Mouse (Mus musculus): Measurements from ENCODE around the gene Psmb6. TPM values are rescaled to one million over a fixed set of nuclear protein-coding genes. Genes with fewer than 3 reads are reported as not detected.

Psmb6 gene
- polyA plus RNA-seq, 1 experiment, result 201 TPM

GRCm38 (mm10) chr11:70514288-70514687 lies 10.9 kb upstream of the Psmb6 start, which contains the start of gene Vmo1:
Gene Vmo1, minus strand, starts transcription at chr11:70514616.
- no peak for TF ChIP-seq GATA1 (IDR thresholded peaks at IDR 0.05; ENCODE audit: low read length)

- no peak for TF ChIP-seq GATA1 (IDR thresholded peaks at IDR 0.05; ENCODE audit: low read length)
Measured at GRCm38 (mm10) chr11:70516352-70516751, 8.8 kb upstream of the Psmb6 start.

- TF ChIP-seq GATA1 (IDR thresholded peaks at IDR 0.05; ENCODE audit: low read length), result no peak
Measured at GRCm38 (mm10) chr11:70518436-70518835, 6.7 kb upstream of the Psmb6 start.

GRCm38 (mm10) chr11:70518923-70519322 lies 6.2 kb upstream of the Psmb6 start, which contains the start of gene Gltpd2:
Gene Gltpd2, plus strand, starts transcription at chr11:70519196.
- no peak for TF ChIP-seq GATA1 (IDR thresholded peaks at IDR 0.05; ENCODE audit: low read length)

- TF ChIP-seq GATA1 (IDR thresholded peaks at IDR 0.05; ENCODE audit: low read length), result no peak
Measured at GRCm38 (mm10) chr11:70520178-70520769, 4.9 kb upstream of the Psmb6 start.

GRCm38 (mm10) chr11:70524782-70525181 lies 385 bp upstream of the Psmb6 start:
- TF ChIP-seq GATA1 (IDR thresholded peaks at IDR 0.05; ENCODE audit: low read length), result no peak

- no peak for TF ChIP-seq GATA1 (IDR thresholded peaks at IDR 0.05; ENCODE audit: low read length)
Measured at GRCm38 (mm10) chr11:70525726-70526125, 559 bp downstream of the Psmb6 start.

- TF ChIP-seq GATA1 (IDR thresholded peaks at IDR 0.05; ENCODE audit: low read length), result no peak
Measured at GRCm38 (mm10) chr11:70526211-70526610, 1.0 kb downstream of the Psmb6 start.

- no peak for TF ChIP-seq GATA1 (IDR thresholded peaks at IDR 0.05; ENCODE audit: low read length)
Measured at GRCm38 (mm10) chr11:70528610-70529009, 3.4 kb downstream of the Psmb6 start.

- TF ChIP-seq GATA1 (IDR thresholded peaks at IDR 0.05; ENCODE audit: low read length), result no peak
Measured at GRCm38 (mm10) chr11:70532839-70533238, 7.7 kb downstream of the Psmb6 start, which contains the start of gene Gm40193. Gene Gm40193, minus strand, starts transcription at chr11:70532939.

GRCm38 (mm10) chr11:70539423-70539822 lies 14.3 kb downstream of the Psmb6 start:
- TF ChIP-seq GATA1 (IDR thresholded peaks at IDR 0.05; ENCODE audit: low read length), result no peak

GRCm38 (mm10) chr11:70539877-70540587 lies 14.9 kb downstream of the Psmb6 start, which contains the start of gene Pld2:
Gene Pld2, plus strand, starts transcription at chr11:70540064.
- TF ChIP-seq GATA1 (IDR thresholded peaks at IDR 0.05; ENCODE audit: low read length), result no peak

GRCm38 (mm10) chr11:70540928-70541327 lies 15.8 kb downstream of the Psmb6 start:
- TF ChIP-seq GATA1 (IDR thresholded peaks at IDR 0.05; ENCODE audit: low read length), result no peak

GRCm38 (mm10) chr11:70541415-70541814 lies 16.2 kb downstream of the Psmb6 start:
- TF ChIP-seq GATA1 (IDR thresholded peaks at IDR 0.05; ENCODE audit: low read length), result no peak

- no peak for TF ChIP-seq GATA1 (IDR thresholded peaks at IDR 0.05; ENCODE audit: low read length)
Measured at GRCm38 (mm10) chr11:70544496-70544895, 19.3 kb downstream of the Psmb6 start.

- no peak for TF ChIP-seq GATA1 (IDR thresholded peaks at IDR 0.05; ENCODE audit: low read length)
Measured at GRCm38 (mm10) chr11:70551526-70551925, 26.4 kb downstream of the Psmb6 start.

- no peak for TF ChIP-seq GATA1 (IDR thresholded peaks at IDR 0.05; ENCODE audit: low read length)
Measured at GRCm38 (mm10) chr11:70553940-70554339, 28.8 kb downstream of the Psmb6 start.
